Mouse (Mus musculus) cerebellum, adult 9-11 months (tissue): ENCODE data around the gene Zfp423.

Experiments used
- DNase-seq: peaks from one replicate; pipeline ENCODE4 v3.0.0; 2022

The Zfp423 gene

GRCm38 (mm10) chr8:87662307-87662771 lies 297.1 kb downstream of the Zfp423 start:
- peak; percentile 57 for DNase-seq

GRCm38 (mm10) chr8:87660916-87661910 lies 298.2 kb downstream of the Zfp423 start:
- no peak for DNase-seq

- DNase-seq, result no peak
Measured at GRCm38 (mm10) chr8:87660029-87660915, 299.1 kb downstream of the Zfp423 start.

GRCm38 (mm10) chr8:87657488-87657887 lies 301.9 kb downstream of the Zfp423 start:
- no peak for DNase-seq

GRCm38 (mm10) chr8:87656484-87657230 lies 302.7 kb downstream of the Zfp423 start:
- DNase-seq, result peak; percentile 68

- no peak for DNase-seq
Measured at GRCm38 (mm10) chr8:87655946-87656345, 303.4 kb downstream of the Zfp423 start.

GRCm38 (mm10) chr8:87647781-87648180 lies 311.6 kb downstream of the Zfp423 start:
- DNase-seq, result no peak

GRCm38 (mm10) chr8:87645829-87646483 lies 313.4 kb downstream of the Zfp423 start:
- no peak for DNase-seq

- DNase-seq, result peak; percentile 81
Measured at GRCm38 (mm10) chr8:87645371-87645770, 314.0 kb downstream of the Zfp423 start.

GRCm38 (mm10) chr8:87640930-87641329 lies 318.5 kb downstream of the Zfp423 start:
- DNase-seq, result peak; percentile 47

- DNase-seq, result no peak
Measured at GRCm38 (mm10) chr8:87636226-87636742, 323.1 kb downstream of the Zfp423 start.

GRCm38 (mm10) chr8:87631776-87632175 lies 327.6 kb downstream of the Zfp423 start:
- no peak for DNase-seq

- no peak for DNase-seq
Measured at GRCm38 (mm10) chr8:87629656-87630055, 329.7 kb downstream of the Zfp423 start.

GRCm38 (mm10) chr8:87621181-87621580 lies 338.2 kb downstream of the Zfp423 start:
- peak; percentile 41 for DNase-seq

- DNase-seq, result peak; percentile 82
Measured at GRCm38 (mm10) chr8:87620225-87620624, 339.2 kb downstream of the Zfp423 start.

- no peak for DNase-seq
Measured at GRCm38 (mm10) chr8:87619529-87619928, 339.9 kb downstream of the Zfp423 start.

GRCm38 (mm10) chr8:87619118-87619517 lies 340.3 kb downstream of the Zfp423 start:
- peak; percentile 77 for DNase-seq

GRCm38 (mm10) chr8:87613701-87614100 lies 345.7 kb downstream of the Zfp423 start:
- DNase-seq, result no peak
